Mouse (Mus musculus) hindbrain, embryonic 13.5 days (tissue): Measurements from ENCODE around the gene Pnmal2. TPM values are rescaled to one million over a fixed set of nuclear protein-coding genes. Genes with fewer than 3 reads are reported as not detected.

Experiments used
- ATAC-seq: fragments of 200-750 bp; cut with Nextera tagmentation; 2 replicates; pipeline ENCODE4 v1.8.0; 2017; ENCODE audit warnings: moderate TSS enrichment; ENCODE audit not compliant: low FRiP score
- H3K27ac ChIP-seq: fragments of 300-500 bp; sonication (generic); 2 replicates; pipeline ENCODE4 v1.5.1; 2015; ENCODE audit warnings: inconsistent platforms, mild to moderate bottlenecking, moderate library complexity
- H3K27me3 ChIP-seq: fragments of 300-500 bp; sonication (generic); 2 replicates; pipeline ENCODE4 v1.6.1; 2015; ENCODE audit warnings: mild to moderate bottlenecking, inconsistent platforms
- H3K36me3 ChIP-seq: fragments of 300-500 bp; sonication (generic); 2 replicates; pipeline ENCODE4 v1.6.1; 2015; ENCODE audit warnings: mild to moderate bottlenecking, inconsistent platforms
- H3K4me1 ChIP-seq: fragments of 300-500 bp; sonication (generic); replicated peaks from 2 replicates; pipeline ENCODE4 v1.6.1; 2015; ENCODE audit warnings: inconsistent platforms
- H3K4me2 ChIP-seq: fragments of 300-500 bp; sonication (generic); 2 replicates; pipeline ENCODE4 v1.6.1; 2015; ENCODE audit warnings: inconsistent platforms, mild to moderate bottlenecking, moderate library complexity
- H3K4me3 ChIP-seq: fragments of 300-500 bp; sonication (generic); 2 replicates; pipeline ENCODE4 v1.5.1; 2015; ENCODE audit warnings: mild to moderate bottlenecking, inconsistent platforms
- H3K9ac ChIP-seq: fragments of 300-500 bp; sonication (generic); 2 replicates; pipeline ENCODE4 v1.6.1; 2015; ENCODE audit warnings: mild to moderate bottlenecking, inconsistent platforms
- H3K9me3 ChIP-seq: fragments of 300-500 bp; sonication (generic); 2 replicates; pipeline ENCODE4 v1.6.1; 2016; ENCODE audit warnings: inconsistent platforms
- WGBS: fragments of 180-500 bp; shearing (Covaris S2); methylation state at CpG from one replicate; pipeline ENCODE4 v1.1.7; 2015; 5-methylcytosine and 5-hydroxymethylcytosine counted together
- polyA plus RNA-seq: library from polyadenylated mRNA; unstranded; fragments of >200 nt; fragmentation: Nextera tagmentation; extraction: Ambion mirVana; gene quantifications from 2 replicates; pipeline ENCODE4 v1.2.1, GENCODE M21; 2015

Pnmal2 gene
- polyA plus RNA-seq, 1 experiment from 2014 or later = 110 TPM

DNA sequence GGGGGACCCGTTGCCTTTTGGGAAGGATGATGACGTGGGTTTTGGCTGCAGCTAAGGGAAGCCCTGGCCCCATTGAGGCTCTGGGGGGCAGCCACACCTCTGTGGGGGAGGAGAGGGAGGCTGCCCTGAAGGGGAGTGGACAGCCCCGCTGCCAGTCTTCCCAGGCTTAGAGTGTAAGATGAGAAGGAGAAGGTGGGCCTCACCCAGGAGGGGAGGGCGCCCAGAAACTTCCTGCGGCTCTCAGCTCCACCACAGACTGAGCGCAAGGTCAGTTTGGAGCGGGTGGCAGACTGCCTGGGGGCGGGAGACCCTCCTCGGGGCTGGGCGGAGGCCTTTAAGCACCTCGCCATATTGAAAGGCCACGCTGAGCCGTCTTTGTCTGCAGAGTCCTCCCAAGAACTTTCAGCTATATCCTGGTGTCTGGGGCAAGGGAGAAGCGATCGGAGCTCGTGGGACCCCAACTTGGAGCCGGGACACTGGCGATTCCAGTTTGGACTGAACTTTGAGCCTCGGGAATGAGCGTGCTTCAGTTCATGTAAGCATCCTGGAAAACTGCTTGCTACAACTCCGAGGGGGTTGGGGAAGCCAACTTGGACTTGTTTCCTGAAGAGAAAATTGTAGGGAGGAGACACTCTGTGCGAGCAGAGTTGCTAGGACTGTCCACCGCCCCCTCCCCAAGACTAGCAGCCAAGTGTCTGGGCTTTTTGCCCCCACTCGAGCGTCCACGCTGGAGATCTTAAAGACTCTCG, 49.3 kb downstream of the Pnmal2 start:
- Histone ChIP-seq H3K27ac (peak overlapping the region; percentile 71), H3K4me2 (peak overlapping the region; percentile 50), H3K9me3 (no peaks in the 10 kb centered on the region), H3K4me1 (peaks cover 59% of the 10 kb centered on the region), H3K27me3 (peaks cover 13% of the 10 kb centered on the region), H3K4me3 (peak overlapping the region; percentile 41), H3K9ac (peak overlapping the region; percentile 67), H3K36me3 (no peaks in the 10 kb centered on the region)
- peak; percentile 48 for ATAC-seq
- WGBS = 7% methylated on average over 27 of the region's 27 CpGs

DNA sequence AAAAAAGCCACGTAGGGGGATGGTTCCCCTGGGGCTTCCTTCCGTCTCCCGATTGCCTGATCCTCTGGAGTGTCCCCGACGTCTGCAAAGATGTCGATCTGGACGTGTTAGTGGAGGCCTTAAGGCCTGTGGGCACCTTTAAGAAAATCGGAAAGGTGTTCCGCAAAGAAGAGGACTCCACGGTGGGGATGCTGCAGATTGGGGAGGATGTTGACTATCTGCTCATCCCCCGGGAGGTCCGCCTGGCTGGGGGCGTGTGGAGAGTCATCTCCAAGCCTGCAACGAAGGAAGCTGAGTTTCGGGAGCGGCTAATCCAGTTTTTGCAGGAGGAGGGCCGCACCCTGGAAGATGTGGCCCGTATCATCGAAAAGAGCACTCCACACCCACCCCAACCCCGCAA, 49.9 kb downstream of the Pnmal2 start:
- Histone ChIP-seq H3K27ac (peak overlapping the region; percentile 71; the same call in 1 of the 2 replicates), H3K36me3 (no peaks in the 10 kb centered on the region), H3K27me3 (peaks cover 13% of the 10 kb centered on the region), H3K9ac (peak overlapping the region; percentile 67), H3K4me3 (peak overlapping the region; percentile 41), H3K4me2 (peak overlapping the region; percentile 50), H3K9me3 (no peaks in the 10 kb centered on the region), H3K4me1 (peaks cover 59% of the 10 kb centered on the region)
- 16% methylated on average over 20 of the region's 20 CpGs for WGBS
- no peak for ATAC-seq

- WGBS = 88% methylated on average over 4 of the region's 4 CpGs
- Histone ChIP-seq H3K27me3 (peaks cover 13% of the 10 kb centered on the region), H3K36me3 (no peaks in the 10 kb centered on the region), H3K9me3 (no peaks in the 10 kb centered on the region), H3K4me2 (peak overlapping the region; percentile 50), H3K27ac (no peak overlapping the region), H3K4me1 (peaks cover 54% of the 10 kb centered on the region), H3K9ac (peak overlapping the region; percentile 67), H3K4me3 (peak overlapping the region; percentile 41)
- ATAC-seq = no peak
Observed at GRCm38 (mm10) chr7:16995345-16995744, 50.9 kb downstream of the Pnmal2 start.

Other genes starting within 250 kb of the Pnmal2 start
- gene Ceacam9, start 222.8 kb upstream of the Pnmal2 start, polyA plus RNA-seq = not detected in 2 replicates
- 381 and 383 TPM in 2 replicates for gene Ap2s1, start 206.3 kb upstream of the Pnmal2 start, polyA plus RNA-seq
- gene Slc1a5, start 163.3 kb upstream of the Pnmal2 start, polyA plus RNA-seq = 8.6 and 8.7 TPM in 2 replicates
- gene Strn4, start 128.8 kb upstream of the Pnmal2 start, polyA plus RNA-seq = 159 and 172 TPM in 2 replicates
- gene Fkrp, start 128.0 kb upstream of the Pnmal2 start, polyA plus RNA-seq = 43.6 and 45.3 TPM in 2 replicates
- 6.6 and 7.3 TPM in 2 replicates for gene Prkd2, start 101.8 kb upstream of the Pnmal2 start, polyA plus RNA-seq
- gene Dact3, start 69.4 kb upstream of the Pnmal2 start, polyA plus RNA-seq = 2.8 and 2.9 TPM in 2 replicates
- gene Gng8, start 52.9 kb upstream of the Pnmal2 start, polyA plus RNA-seq = 6.1 and 8.2 TPM in 2 replicates
- gene Ptgir, start 38.2 kb upstream of the Pnmal2 start, polyA plus RNA-seq = 0.78 and 0.83 TPM in 2 replicates
- gene Calm3, start 20.6 kb upstream of the Pnmal2 start, polyA plus RNA-seq = 307 and 317 TPM in 2 replicates
- 42.0 and 44.5 TPM in 2 replicates for gene Pnmal1, start 15.0 kb downstream of the Pnmal2 start, polyA plus RNA-seq
- gene Gm42372, start 38.4 kb downstream of the Pnmal2 start, polyA plus RNA-seq = 3.7 and 4.4 TPM in 2 replicates
- 5.5 and 5.9 TPM in 2 replicates for gene Ccdc8, start 48.0 kb downstream of the Pnmal2 start, polyA plus RNA-seq
- gene Ppp5c, start 83.2 kb downstream of the Pnmal2 start, polyA plus RNA-seq = 109 and 115 TPM in 2 replicates
- gene Hif3a, start 117.7 kb downstream of the Pnmal2 start, polyA plus RNA-seq = 2.8 and 2.9 TPM in 2 replicates
- gene Psg16, start 129.4 kb downstream of the Pnmal2 start, polyA plus RNA-seq = 1.5 and 1.6 TPM in 2 replicates
- not detected in 2 replicates for gene Ceacam3, start 205.6 kb downstream of the Pnmal2 start, polyA plus RNA-seq